Mouse (Mus musculus) urinary bladder, postnatal 36 days (tissue): ENCODE results near the gene Dxo.

Experiments
- DNase-seq, 2 experiments: peaks; one replicate each; pipeline ENCODE4 v3.0.0; 2022; ENCODE audit warnings: low spot score in 2 of 2, mixed read lengths in 1 of 2

Gene Dxo

GRCm38 (mm10) chr17:34836155-34836855 lies 514 bp upstream of the Dxo start:
- DNase-seq = no peak

GRCm38 (mm10) chr17:34837464-34838324 lies 875 bp downstream of the Dxo start:
- no peak for DNase-seq

- no peak for DNase-seq
Measured at GRCm38 (mm10) chr17:34838785-34839184, 2.0 kb downstream of the Dxo start.

- no peak for DNase-seq
Measured at GRCm38 (mm10) chr17:34840736-34841307, 4.0 kb downstream of the Dxo start.

GRCm38 (mm10) chr17:34844884-34845283 lies 8.1 kb downstream of the Dxo start:
- DNase-seq = no peak

- no peak for DNase-seq
Measured at GRCm38 (mm10) chr17:34847192-34847591, 10.4 kb downstream of the Dxo start.

GRCm38 (mm10) chr17:34847615-34848014 lies 10.8 kb downstream of the Dxo start:
- no peak for DNase-seq

- peak; percentile 98 for DNase-seq
Measured at GRCm38 (mm10) chr17:34849722-34850516, 13.1 kb downstream of the Dxo start, which contains the start of the genes Skiv2l and Nelfe. Gene Skiv2l, minus strand, starts transcription at chr17:34850210. Gene Nelfe, plus strand, starts transcription at chr17:34850391.

- DNase-seq = no peak
Measured at GRCm38 (mm10) chr17:34850517-34851125, 13.8 kb downstream of the Dxo start.

GRCm38 (mm10) chr17:34853511-34853910 lies 16.7 kb downstream of the Dxo start:
- no peak for DNase-seq

- no peak for DNase-seq
Measured at GRCm38 (mm10) chr17:34854761-34855160, 17.9 kb downstream of the Dxo start.

- DNase-seq = peak in 1 of 2 experiments; percentile 33
Measured at GRCm38 (mm10) chr17:34855825-34856224, 19.0 kb downstream of the Dxo start.

GRCm38 (mm10) chr17:34858670-34859069 lies 21.9 kb downstream of the Dxo start:
- no peak for DNase-seq

GRCm38 (mm10) chr17:34860514-34860913 lies 23.7 kb downstream of the Dxo start:
- no peak for DNase-seq

GRCm38 (mm10) chr17:34861704-34862415 lies 25.0 kb downstream of the Dxo start:
- peak in 1 of 2 experiments; percentile 40 for DNase-seq

GRCm38 (mm10) chr17:34862416-34863081 lies 25.7 kb downstream of the Dxo start, which contains the start of gene Cfb:
Gene Cfb, minus strand, starts transcription at chr17:34862518.
- DNase-seq = no peak

- no peak for DNase-seq
Measured at GRCm38 (mm10) chr17:34865981-34866380, 29.2 kb downstream of the Dxo start.

- DNase-seq = no peak
Measured at GRCm38 (mm10) chr17:34874321-34874720, 37.5 kb downstream of the Dxo start.

- no peak for DNase-seq
Measured at GRCm38 (mm10) chr17:34879336-34879879, 42.6 kb downstream of the Dxo start, which contains the start of gene Zbtb12. Gene Zbtb12, plus strand, starts transcription at chr17:34879483.
